Mouse (Mus musculus) v-Abl transformed pro-B cells (cell line): ENCODE results near the gene Odf2.
"Not testable (repeated sequence)": the region's sequence is repeated elsewhere in the genome, so short reads cannot be mapped to it uniquely, and the experiment has no call there.

Experiments
- in situ Hi-C, 2 experiments: fragments of 400-800 bp; cut with MboI; formaldehyde crosslinking; loops; one replicate each; pipeline ENCODE4 v1.15.1; 2025; ENCODE audit not compliant: unreplicated experiment in 2 of 2

Odf2 gene

DNA sequence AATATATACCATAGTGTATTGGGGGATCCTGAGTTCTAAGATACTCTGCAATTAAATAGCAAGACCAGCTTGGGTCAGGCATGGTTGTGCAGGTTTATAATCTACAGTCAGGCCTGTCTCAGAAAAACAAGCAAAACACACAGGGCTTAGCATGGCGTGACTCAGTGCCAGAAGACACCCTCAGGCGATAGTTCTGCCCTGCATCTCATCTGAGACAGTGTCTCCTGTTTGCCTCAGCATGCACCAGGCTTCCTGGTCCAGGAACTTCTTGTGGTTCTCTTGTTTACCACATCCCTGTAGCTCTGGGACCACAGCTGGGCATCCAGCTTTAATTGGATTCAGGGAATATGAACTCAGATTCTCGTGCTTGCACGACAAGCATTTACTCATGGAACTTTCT lies 23.9 kb upstream of the Odf2 start:
- in situ Hi-C loops, result loop anchor here in 1 of 2 experiments (10.0 kb wide), 1 partner anchor 100 kb away; no protein-coding TSS in a partner anchor

DNA sequence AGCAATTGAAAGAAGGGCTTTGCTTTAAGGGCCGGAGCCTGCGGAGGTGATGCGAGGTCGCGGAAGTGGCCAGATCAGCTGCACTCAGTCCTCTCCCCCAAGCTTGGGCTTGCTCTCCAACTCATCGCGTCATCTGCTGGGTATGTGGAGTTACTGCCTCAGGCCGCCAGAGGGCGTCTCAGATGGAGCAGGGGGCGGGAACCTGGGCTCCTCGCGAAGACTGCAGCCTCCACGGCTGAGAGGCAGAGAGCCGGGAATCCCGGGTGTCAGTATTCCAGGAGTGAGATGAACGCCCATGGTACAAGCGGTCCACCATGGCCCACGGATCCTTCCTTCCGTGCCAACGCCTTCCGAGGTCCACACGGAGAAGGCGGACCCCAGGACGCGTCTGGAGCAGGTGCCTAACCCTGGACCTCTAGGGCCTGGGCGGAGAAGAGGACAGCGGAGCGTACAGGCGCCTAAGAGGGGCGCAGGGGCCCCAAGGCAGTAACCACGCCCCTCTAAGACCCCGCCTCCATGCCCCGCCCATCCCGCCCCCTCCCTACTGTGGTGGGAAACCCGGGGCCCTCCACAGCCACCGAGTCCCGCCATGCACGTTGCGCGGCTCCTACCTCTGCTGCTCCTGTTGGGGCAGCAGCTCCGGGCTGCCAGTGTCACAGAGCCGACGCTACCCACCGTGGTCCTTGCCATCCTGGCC lies 19.9 kb upstream of the Odf2 start, which contains the start of gene Cercam:
TSS of gene Cercam (plus strand) at position 216 of the 697 bp plus-strand sequence.
- in situ Hi-C loops, result loop anchor here in 1 of 2 experiments (10.0 kb wide), 1 partner anchor 104 kb away; no protein-coding TSS in a partner anchor

DNA sequence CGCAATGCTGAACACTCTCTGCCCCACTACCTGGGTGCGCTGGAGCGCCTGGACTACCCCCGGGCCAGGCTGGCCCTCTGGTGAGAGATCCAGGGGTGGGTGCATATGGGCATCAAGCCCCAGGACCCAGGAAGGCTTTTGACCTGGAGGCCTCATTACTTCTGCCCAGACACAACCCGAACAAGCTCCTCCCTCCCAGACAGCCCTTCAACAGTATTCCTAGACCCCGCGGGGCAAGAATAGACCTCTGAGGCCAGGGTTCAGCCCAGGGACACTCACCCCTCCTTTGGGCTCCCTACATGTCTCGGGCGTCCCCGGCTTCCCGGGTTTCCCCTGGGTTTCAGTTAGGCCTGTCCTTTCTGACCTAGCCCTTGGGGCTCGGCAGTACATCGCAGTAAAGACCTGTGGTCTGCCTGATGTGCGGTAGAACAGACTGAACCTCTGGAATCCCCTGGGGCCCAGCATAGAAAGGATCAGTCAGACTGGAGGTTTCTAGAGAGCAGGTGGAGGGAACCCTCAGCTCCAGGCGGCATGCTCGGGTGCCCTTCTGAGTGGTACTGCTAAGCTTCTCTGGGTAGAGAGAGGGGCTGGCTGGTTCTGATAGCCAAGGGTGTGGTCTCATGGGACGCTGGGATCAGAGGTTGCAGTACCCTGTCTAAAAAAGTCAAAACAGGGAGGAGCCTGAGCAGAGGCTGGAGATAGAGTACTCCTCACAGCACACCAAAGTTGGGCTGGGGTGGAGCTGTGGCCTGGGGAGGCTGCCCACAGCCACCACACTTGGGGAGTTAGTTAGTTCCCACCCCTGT lies 19.2 kb upstream of the Odf2 start:
- in situ Hi-C loops, result loop anchor here in 1 of 2 experiments (5.0 to 10.0 kb wide), 2 partner anchors 105 to 107 kb away; no protein-coding TSS in a partner anchor

DNA sequence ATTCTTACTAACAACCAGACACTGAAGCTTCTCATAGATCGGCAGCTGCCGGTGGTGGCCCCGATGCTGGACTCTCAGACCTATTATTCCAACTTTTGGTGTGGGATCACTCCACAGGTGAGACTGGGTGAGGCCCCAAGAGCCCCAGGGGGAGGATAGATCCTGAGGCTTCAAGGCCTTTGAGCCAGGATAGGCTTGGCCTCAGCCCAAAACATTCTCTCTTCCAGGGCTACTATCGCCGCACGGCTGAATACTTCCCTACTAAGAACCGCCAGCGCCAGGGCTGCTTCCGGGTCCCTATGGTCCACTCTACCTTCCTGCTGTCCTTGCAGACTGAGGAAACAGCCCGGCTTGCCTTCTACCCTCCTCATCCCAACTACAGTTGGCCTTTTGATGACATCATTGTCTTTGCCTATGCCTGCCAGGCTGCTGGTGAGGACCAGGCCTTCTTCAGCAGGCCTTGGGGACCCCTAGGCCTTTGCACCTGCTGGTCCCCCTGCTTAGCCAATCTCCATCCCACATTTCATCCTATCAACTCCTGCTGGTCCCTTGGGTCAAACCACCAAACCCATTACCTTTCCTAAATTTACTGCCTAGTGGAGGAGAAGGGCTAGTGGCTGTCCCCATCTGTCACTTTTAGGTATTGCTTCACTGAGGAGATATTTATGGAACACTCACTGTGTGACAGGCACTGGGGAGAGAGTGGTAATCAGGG lies 16.3 kb upstream of the Odf2 start:
- in situ Hi-C loops, result loop anchor here in 1 of 2 experiments (5.0 kb wide), 1 partner anchor 105 kb away; no protein-coding TSS in a partner anchor

DNA sequence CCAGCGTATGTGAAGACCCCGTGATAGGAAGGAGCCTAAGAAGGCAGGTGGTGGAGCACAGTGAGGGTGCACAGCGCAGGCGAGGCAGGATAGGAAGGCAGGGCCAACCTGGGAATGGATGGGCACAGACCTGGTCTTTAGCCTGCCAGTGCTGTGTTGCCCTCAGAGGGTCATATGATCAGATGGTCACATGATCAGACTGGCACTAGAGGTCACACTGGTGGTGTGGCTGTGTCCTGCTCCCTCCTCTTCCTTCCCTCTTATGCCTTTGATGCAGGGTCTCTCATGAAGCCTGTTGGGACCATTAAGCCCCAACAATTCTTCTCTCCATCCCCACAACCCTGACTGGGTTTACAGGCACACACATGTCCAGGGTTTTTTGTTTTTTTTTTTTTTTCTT lies 15.2 kb upstream of the Odf2 start:
- in situ Hi-C loops, result loop anchor here in 1 of 2 experiments (5.0 kb wide), 1 partner anchor 104 kb away; no protein-coding TSS in a partner anchor

DNA sequence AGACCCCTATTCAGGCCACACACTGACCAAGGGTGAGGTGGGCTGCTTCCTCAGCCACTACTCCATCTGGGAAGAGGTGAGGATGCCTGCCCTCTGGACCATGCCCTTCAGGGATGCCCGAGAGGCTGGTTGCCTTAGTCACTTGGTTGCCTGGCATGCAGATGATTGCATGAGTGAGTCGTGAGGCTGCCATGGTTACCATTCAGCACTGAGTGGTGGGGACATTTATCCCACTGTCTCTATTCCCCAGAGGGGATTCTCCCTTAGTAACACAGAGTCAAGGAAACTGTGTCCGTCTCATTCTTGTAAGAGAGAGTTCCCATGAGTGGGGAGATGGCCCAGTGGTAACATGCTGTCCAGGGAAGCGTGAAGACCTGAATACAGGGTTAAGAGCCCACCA lies 11.0 kb upstream of the Odf2 start:
- in situ Hi-C loops, result no loop called here

DNA sequence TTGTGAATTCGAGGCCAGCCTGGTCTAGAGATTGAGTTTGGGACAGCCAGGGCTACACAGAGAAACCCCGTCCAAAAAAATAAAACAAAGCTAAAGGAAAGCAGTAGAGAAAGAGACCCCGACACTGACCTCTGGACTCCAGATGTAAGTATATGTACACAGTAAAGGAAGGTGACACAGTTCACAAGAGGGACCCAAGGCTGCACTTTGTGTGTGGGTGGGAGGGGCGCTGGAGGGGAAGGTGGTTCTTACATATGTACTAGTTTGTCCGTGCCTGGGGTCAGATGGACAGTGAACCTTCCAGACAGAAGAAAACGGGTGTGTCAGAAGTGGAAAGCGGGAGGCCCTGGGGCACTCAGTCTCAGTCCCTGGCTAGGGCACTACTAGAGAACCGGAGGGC lies 9.8 kb upstream of the Odf2 start:
- in situ Hi-C loops, result no loop called here

DNA sequence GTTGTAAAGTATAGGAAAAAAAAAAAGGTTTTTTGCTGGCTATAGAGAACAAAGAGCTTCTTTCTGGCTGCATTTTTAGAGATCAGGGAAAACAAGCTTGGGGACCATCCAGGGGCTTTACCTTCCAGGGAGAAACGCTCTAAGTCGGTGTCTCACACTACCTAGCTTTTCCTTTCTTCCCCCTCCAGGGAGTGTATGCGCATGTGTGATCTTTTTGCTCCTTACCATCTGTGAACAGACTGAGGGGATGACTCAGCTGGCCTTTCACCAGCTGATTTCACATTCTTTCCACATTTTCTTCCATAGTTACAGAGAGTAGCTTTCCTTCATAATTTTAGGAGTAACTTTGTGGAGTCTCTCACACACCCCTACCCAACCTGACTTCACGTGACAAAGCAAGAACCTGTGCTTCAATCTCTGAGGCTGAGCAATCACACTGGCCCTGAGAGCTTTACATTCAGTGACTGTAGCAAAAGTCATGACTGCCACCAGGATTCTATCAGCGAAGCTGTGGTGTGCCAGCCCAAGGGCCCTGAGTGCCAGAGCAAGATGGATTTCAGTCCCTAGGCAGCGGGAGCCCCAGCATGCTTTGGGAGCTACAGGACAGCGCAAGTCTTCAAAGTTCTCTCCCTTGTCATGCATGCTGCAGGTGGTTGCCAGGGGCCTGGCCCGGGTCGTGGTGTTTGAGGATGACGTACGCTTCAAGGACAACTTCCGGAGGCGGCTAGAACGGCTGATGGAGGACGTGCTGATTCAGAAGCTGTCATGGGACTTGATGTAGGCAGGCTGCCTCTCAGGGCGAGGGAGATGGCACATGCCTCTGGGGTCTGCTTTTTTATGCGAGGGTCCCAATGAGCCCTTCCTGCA lies 8.8 kb upstream of the Odf2 start:
- in situ Hi-C loops, result no loop called here

DNA sequence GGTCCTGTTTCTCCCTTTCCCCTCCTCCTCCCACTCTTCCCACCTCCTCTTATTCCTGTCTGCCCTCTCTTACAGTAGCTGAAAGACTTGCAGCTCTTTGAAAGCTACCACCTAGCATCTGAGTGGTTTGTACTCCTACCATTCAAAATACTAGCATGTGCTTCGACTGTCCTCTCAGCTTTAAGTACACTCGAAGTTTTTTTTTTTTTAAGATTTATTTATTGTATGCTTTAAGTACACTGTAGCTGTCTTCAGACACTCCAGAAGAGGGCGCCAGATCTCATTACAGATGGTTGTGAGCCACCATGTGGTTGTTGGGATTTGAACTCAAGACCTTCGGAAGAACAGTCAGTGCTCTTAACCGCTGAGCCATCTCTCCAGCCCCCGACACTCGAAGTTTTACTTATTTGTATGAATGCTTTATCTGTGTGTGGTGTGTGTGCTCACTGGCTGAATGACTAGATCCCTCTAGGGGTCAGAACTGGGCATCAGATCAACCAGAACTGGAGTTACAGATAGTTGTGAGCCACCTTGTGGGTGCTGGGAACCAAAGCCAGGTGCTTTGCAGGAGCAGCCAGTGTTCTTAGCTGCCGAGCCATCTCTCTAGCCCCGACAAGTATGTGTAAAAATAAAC lies 2.2 kb upstream of the Odf2 start:
- in situ Hi-C loops, result not testable (repeated sequence)

DNA sequence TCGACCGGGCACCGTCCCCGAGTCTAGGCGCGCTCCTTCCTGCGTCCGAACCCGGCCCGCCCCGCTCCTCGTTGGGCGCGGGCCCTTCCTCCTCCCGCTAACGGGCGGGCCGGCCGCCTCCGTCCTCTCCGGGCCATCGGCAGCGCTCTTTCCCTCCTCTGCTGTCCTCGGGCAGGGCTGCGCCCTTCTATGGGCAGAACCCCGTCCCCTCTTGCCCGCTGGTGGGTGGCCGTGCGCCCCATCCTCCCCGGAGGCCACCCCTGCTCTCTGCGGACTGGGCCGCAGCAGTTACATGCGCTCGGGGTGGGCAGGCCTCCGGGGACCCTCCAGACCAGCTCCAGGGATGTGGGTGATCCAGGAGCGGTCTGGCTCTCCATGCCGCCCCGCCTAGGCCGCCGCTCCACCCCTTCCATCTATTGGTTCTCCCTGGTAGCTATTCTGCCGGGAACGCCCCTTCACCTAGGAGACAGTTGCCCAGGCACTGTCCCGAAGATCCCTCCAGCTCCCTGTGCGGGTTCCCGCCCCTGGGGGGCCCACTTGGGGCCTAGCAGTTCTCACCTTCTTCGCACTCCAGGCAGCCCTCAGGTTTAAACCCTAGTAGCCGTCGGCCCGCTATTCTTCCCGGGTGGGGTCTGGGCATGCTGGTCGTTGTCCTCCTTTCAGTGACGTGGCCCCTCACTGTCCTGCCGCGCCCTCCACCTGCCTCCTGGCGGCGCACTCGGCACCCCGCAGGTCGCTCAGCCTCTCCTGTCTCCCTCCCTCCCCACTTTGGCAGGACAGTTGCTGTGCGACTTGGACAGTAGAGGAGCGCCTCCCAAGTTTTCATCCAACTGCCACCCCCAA lies 1.2 kb downstream of the Odf2 start:
- in situ Hi-C loops, result no loop called here

DNA sequence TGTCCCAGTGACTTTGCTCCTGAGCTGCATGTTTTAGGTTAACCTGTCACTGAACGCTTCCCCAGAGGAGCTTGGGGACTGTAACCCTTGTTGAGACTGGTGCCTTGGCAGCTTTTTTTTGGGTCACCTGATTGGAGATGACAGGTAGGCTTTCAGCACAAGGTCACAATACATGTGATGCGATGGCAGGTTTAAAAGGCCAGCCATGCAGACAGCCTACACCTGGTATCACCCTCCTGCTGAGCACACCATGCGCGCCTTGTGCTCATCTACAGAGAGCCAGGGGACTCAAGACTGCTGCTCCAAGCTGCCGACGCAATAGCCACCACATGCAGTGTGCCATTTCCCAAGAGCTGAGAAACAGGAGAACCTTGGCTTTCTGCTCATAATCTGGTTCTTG lies 2.8 kb downstream of the Odf2 start:
- in situ Hi-C loops, result no loop called here

DNA sequence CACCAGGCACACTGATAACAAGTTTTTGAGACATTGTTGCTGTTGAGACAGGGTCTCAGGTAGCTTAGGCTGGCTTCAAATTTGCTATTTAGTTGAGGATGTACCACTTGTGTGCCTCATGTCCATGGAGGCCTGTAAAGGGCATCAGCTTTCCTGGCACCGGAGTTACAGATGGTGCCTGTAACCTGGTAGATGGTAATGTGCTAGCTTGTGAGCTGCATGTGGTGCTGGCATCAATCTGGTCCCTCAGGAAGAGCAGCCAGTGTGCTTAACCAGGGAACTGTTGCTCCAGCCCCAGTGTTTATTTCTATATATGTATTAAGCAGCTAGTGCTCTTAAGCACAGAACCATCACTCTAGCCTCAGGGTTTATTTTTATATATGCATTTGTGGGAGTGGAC lies 7.0 kb downstream of the Odf2 start:
- in situ Hi-C loops, result no loop called here

DNA sequence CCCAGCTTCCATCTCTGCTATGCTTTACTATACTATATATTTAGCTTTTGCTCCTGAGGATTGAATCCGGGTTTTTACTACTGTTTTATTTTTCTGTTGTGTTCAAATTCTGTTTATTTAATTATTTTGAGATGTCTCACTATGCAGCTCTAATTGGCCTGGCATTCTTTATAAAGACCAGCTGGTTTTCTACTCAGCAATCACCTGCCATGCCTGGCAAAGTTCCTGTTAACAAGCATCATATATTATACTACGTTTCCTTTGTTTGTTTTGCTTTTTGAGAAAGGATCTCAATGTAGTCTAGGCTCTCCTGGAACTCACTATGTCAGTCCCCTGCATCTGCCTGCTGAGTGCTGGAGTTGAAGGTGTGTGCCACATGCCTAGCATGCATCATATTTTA lies 8.3 kb downstream of the Odf2 start:
- in situ Hi-C loops, result no loop called here

DNA sequence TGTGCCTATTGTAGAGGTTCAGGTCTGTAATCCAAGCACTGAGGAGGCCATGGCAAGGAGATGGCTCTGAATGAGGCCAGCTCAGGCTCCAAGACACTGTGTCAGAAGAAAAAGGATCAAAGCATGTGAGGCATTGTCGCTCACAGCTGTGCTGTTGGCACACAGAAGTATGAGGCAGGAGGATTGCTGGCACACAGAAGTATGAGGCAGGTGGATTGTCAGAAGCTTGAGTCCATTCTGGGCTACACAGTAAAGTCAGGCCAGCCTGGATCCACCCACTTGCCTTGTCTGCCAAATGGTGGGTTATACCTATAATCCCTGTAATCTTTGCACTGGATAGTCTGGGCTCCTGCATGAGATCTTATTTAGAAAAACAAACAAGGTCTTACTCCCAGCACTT lies 9.1 kb downstream of the Odf2 start:
- in situ Hi-C loops, result no loop called here

DNA sequence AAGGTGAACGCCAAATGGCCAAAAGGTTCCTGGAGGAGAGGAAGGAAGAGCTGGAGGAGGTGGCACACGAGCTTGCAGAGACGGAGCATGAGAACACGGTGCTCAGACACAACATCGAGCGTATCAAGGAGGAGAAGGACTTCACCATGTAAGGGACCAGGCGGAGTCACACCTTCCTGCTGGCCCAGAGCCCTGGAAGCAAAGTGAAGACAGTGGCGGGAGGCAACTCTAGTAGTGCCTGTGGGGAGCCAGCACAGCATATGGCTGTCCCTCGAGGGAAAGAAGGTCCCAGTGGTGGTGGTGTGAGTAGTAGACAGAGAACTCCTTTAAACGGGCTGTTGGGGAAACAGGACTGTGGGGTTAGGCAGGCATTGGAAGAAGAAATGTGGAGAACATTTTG lies 13.2 kb downstream of the Odf2 start:
- in situ Hi-C loops, result no loop called here

DNA sequence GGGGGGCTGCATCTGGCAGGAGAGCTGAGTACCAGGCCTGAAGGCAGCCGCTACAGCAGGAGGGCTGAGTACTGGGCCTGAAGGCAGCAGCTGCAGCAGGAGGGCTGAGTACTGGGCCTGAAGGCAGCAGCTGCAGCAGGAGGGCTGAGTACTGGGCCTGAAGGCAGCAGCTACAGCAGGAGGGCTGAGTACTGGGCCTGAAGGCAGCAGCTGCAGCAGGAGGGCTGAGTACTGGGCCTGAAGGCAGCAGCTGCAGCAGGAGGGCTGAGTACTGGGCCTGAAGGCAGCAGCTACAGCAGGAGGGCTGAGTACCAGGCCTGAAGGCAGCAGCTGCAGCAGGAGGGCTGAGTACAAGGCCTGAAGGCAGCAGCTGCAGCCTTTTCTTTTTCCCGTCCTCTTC lies 19.1 kb downstream of the Odf2 start:
- in situ Hi-C loops, result not testable (repeated sequence)

DNA sequence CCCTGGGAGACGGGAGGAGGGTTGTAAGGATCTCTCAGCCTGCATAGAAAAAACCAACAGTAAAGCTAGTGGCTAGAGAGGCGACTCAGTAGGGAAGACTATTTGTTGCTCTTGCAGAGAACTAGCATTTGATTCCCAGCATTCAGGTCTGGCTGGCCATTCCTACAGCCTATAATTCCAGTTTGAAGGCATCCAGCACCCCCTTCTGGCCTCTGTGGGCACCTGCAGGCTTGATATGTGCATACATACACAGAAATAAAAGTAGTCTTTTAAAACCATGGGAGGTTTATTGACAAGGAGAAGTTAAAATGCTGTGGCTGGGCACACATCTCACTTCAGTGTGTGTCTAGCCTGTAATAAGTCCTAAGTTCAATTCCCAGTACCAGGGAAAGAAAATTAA lies 21.0 kb downstream of the Odf2 start:
- in situ Hi-C loops, result loop anchor here in 1 of 2 experiments (5.0 kb wide), 1 partner anchor 93 kb away; no protein-coding TSS in a partner anchor

DNA sequence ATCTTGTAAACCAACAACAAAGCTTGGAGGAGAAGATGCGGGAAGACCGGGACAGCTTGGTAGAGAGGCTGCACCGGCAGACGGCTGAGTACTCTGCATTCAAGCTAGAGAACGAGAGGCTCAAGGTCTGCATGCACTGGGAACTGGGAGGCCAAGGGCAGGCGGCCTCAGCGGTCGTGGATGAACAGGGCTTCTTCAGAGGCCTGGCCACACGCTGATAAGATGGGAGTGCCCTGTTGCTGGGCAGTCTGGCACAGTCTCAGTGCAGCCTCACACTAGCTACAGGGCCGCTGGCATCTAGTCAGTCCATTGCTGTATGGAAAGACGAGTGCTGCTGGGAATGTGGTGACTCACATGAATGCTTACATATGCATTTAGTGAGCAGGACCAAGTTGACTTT lies 28.6 kb downstream of the Odf2 start:
- in situ Hi-C loops, result no loop called here

DNA sequence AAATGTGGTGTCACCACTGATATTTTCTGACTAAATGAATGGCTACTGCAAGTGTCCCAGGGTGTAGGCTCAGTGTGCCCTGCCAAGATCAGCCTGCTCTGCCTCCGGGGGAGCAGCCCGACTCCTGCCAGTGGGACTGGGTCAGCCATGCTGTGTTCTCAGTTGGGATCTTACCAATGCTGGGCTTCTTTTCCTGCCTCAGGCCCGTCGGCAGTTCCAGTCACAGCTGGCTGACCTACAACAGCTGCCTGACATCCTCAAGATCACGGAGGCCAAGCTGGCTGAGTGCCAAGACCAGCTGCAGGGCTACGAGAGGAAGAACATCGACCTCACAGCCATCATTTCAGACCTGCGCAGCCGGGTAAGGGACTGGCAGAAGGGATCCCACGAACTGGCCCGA lies 33.0 kb downstream of the Odf2 start:
- in situ Hi-C loops, result no loop called here
